Mouse (Mus musculus): ENCODE data around the gene Zan. TPM values are rescaled to one million over a fixed set of nuclear protein-coding genes. Genes with fewer than 3 reads are reported as not detected.

Gene Zan
- polyA plus RNA-seq, 1 experiment = not detected

DNA sequence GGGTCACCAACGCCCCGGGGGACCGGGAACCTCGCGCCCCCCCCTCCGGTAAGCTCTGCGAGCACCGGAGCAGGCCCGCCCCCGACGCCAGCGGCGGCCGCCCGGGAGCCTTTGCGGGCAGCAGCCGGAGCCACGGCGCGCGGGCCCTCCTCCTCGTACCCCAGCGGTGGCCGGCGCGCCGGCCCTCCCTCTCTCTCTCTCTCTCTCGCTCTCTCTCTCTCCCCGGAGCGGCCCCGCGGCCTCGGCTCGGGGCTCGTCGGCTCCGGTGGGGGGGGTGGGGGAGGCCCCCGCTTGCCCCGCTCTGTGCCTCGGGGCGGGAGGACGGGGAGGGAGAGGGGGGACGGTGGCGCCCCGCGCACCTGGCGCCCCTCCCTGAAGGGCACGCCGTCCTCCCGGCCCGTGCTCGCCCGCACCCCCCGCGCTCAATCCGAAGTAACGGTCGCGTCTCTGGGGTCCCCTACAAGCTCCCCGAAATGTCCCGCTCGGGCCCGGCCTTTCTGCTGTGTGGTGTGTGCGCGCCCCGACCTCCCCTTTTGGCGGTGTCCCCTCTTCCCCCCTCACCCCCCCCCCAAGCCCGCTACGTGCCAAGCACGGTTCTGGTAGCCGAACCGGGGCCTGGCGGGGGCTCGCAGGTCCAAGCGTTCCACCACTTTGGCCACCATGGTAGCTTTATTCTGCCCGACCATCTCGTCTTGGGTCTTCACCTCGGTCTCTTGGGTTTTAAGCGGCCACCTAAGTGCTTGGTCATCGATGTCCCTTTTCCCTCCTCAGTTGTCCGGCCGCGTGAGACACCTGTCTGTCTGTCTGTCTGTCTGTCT lies 33.9 kb upstream of the Zan start:
- Histone ChIP-seq H3K4me3 (ENCODE audit: insufficient read depth, low read depth, low read length) (peak overlapping the region; percentile 73), H3K27ac (replicated peaks; ENCODE audit: low read depth, low read length) (no peak overlapping the region), H3K4me1 (ENCODE audit: control insufficient read depth, insufficient read depth, insufficient read length, low read length) (peaks cover 12% of the 10 kb centered on the region)

GRCm38 (mm10) chr5:137510014-137510501 lies 33.2 kb upstream of the Zan start:
- H3K4me1 ChIP-seq (ENCODE audit: control insufficient read depth, insufficient read depth, insufficient read length, low read length) = peaks cover 12% of the 10 kb centered on the region
- 0 out of 2 replicates have a peak overlapping the region, but pooled peaks have one; percentile 1 for H3K27ac ChIP-seq (replicated peaks; ENCODE audit: low read depth, low read length)
- peak overlapping the region; percentile 73 for H3K4me3 ChIP-seq (ENCODE audit: insufficient read depth, low read depth, low read length)

- Histone ChIP-seq H3K4me1 (ENCODE audit: control insufficient read depth, insufficient read depth, insufficient read length, low read length) (no peaks in the 10 kb centered on the region; the same call in 1 of the 2 replicates), H3K27ac (replicated peaks; ENCODE audit: low read depth, low read length) (no peak overlapping the region), H3K4me3 (ENCODE audit: insufficient read depth, low read depth, low read length) (no peak overlapping the region)
Measured at GRCm38 (mm10) chr5:137504041-137504440, 27.2 kb upstream of the Zan start.

DNA sequence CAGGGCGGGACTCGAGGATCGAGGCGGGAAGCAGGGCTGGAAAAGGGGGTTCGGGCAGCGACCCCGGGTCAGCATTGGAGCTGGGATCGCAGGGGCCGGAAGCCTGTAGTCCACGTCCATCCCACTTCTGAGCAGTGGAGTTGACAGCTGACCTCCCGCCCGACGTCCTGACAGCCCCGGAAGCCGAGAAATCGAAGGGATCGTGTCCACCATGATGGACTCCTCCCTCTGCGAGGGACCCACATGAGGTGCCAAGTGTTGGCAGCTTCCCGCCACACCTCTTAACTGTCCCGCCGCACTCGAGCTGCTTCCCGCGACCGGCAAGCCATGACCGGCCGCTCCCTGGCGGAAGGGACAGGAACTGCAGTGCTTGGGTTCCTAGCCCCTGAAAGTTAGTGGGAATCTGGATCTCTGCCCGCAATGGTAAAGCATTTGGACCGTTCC lies 25.8 kb upstream of the Zan start:
- H3K4me3 ChIP-seq (ENCODE audit: insufficient read depth, low read depth, low read length) = peak overlapping the region; percentile 69
- H3K27ac ChIP-seq (replicated peaks; ENCODE audit: low read depth, low read length) = peak overlapping the region; percentile 86
- no peaks in the 10 kb centered on the region; the same call in 1 of the 2 replicates for H3K4me1 ChIP-seq (ENCODE audit: control insufficient read depth, insufficient read depth, insufficient read length, low read length)

- peak within 1 kb of the TSS; percentile 99 for H3K27ac ChIP-seq (replicated peaks; ENCODE audit: low read depth, low read length)
- no peaks in the 10 kb centered on the region; the same call in 1 of the 2 replicates for H3K4me1 ChIP-seq (ENCODE audit: control insufficient read depth, insufficient read depth, insufficient read length, low read length)
- H3K4me3 ChIP-seq (ENCODE audit: insufficient read depth, low read depth, low read length) = peak within 1 kb of the TSS; percentile 84
Measured at GRCm38 (mm10) chr5:137501709-137502666, 25.1 kb upstream of the Zan start, which contains the start of gene Pop7. TSS of gene Pop7 (minus strand) at chr5:137502518.

DNA sequence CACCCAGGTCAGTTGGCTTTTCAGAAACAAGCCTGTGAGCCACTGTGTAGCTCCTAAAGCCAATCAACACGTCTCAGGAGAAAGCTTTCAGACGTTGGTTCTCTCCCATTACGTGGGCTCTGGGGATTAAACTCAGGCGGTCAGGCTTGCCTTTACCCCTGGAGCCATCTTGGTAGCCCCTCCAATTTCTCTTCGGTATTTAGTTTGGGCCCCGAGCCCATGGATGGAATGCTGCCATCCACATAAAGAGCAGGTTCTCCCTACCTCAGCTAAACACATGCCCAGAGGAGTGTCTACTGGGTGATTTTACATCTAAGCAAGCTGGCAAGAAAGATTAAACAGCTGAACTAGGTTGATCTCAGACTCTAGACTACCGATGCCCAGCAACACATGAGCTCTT lies 23.3 kb upstream of the Zan start:
- Histone ChIP-seq H3K27ac (replicated peaks; ENCODE audit: low read depth, low read length) (no peak overlapping the region), H3K4me1 (ENCODE audit: control insufficient read depth, insufficient read depth, insufficient read length, low read length) (no peaks in the 10 kb centered on the region; the same call in 1 of the 2 replicates), H3K4me3 (ENCODE audit: insufficient read depth, low read depth, low read length) (no peak overlapping the region)

GRCm38 (mm10) chr5:137493831-137494230 lies 17.0 kb upstream of the Zan start:
- H3K4me1 ChIP-seq (ENCODE audit: control insufficient read depth, insufficient read depth, insufficient read length, low read length) = no peaks in the 10 kb centered on the region
- H3K4me3 ChIP-seq (ENCODE audit: insufficient read depth, low read depth, low read length) = no peak overlapping the region
- H3K27ac ChIP-seq (replicated peaks; ENCODE audit: low read depth, low read length) = no peak overlapping the region

DNA sequence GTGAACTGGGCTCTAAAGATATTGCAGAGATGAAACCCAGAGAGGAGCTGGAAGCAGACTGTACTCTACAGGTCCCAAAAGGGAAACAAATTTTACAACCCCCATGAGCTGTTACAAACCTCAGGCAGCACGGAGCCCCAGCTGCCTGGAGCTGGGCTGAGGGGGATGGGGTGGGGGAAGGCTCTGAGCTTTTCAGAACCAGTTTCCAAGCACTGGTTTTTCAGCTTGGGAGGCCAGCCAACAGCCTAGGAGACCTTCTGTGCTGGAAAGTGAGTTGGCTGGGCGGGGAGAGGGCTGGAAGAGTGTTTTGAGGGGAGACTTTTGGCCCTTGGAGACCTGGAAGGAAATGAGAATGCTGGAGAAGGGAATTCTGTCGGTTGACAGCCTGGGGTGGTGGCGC lies 14.7 kb upstream of the Zan start:
- no peak overlapping the region for H3K4me3 ChIP-seq (ENCODE audit: insufficient read depth, low read depth, low read length)
- H3K4me1 ChIP-seq (ENCODE audit: control insufficient read depth, insufficient read depth, insufficient read length, low read length) = no peaks in the 10 kb centered on the region
- H3K27ac ChIP-seq (replicated peaks; ENCODE audit: low read depth, low read length) = no peak overlapping the region

GRCm38 (mm10) chr5:137487616-137488015 lies 10.8 kb upstream of the Zan start:
- H3K27ac ChIP-seq (replicated peaks; ENCODE audit: low read depth, low read length) = no peak overlapping the region
- no peak overlapping the region for H3K4me3 ChIP-seq (ENCODE audit: insufficient read depth, low read depth, low read length)
- H3K4me1 ChIP-seq (ENCODE audit: control insufficient read depth, insufficient read depth, insufficient read length, low read length) = no peaks in the 10 kb centered on the region

- H3K27ac ChIP-seq (replicated peaks; ENCODE audit: low read depth, low read length) = no peak overlapping the region
- no peaks in the 10 kb centered on the region for H3K4me1 ChIP-seq (ENCODE audit: control insufficient read depth, insufficient read depth, insufficient read length, low read length)
- H3K4me3 ChIP-seq (ENCODE audit: insufficient read depth, low read depth, low read length) = no peak overlapping the region
Measured at GRCm38 (mm10) chr5:137485851-137486155, 8.9 kb upstream of the Zan start.

GRCm38 (mm10) chr5:137485071-137485850 lies 8.4 kb upstream of the Zan start:
- Histone ChIP-seq H3K4me3 (ENCODE audit: insufficient read depth, low read depth, low read length) (no peak overlapping the region), H3K4me1 (ENCODE audit: control insufficient read depth, insufficient read depth, insufficient read length, low read length) (no peaks in the 10 kb centered on the region), H3K27ac (replicated peaks; ENCODE audit: low read depth, low read length) (no peak overlapping the region)

GRCm38 (mm10) chr5:137481897-137482296 lies 5.0 kb upstream of the Zan start:
- Histone ChIP-seq H3K27ac (replicated peaks; ENCODE audit: low read depth, low read length) (no peak overlapping the region), H3K4me3 (ENCODE audit: insufficient read depth, low read depth, low read length) (no peak overlapping the region), H3K4me1 (ENCODE audit: control insufficient read depth, insufficient read depth, insufficient read length, low read length) (no peaks in the 10 kb centered on the region)

GRCm38 (mm10) chr5:137481138-137481537 lies 4.3 kb upstream of the Zan start:
- Histone ChIP-seq H3K4me1 (ENCODE audit: control insufficient read depth, insufficient read depth, insufficient read length, low read length) (no peaks in the 10 kb centered on the region), H3K27ac (replicated peaks; ENCODE audit: low read depth, low read length) (no peak overlapping the region), H3K4me3 (ENCODE audit: insufficient read depth, low read depth, low read length) (no peak overlapping the region)

- H3K4me3 ChIP-seq (ENCODE audit: insufficient read depth, low read depth, low read length) = no peak overlapping the region
- H3K4me1 ChIP-seq (ENCODE audit: control insufficient read depth, insufficient read depth, insufficient read length, low read length) = no peaks in the 10 kb centered on the region
Measured at GRCm38 (mm10) chr5:137474351-137474750, 2.5 kb downstream of the Zan start.

More at GRCm38 (mm10) chr5:137474351-137474750, 2.5 kb downstream of the Zan start:
- no peak overlapping the region for H3K27ac ChIP-seq (replicated peaks; ENCODE audit: low read depth, low read length)

Measured in brown adipose tissue, adult 24 weeks (tissue).